Mouse (Mus musculus) lung, postnatal 0 days (tissue): Measurements from ENCODE around the gene Krt78.

Experiments used
- CTCF ChIP-seq: IDR thresholded peaks from 2 replicates; pipeline ENCODE4 v1.5.1; 2016; ENCODE audit warnings: antibody characterized with exemption, mild to moderate bottlenecking
- EP300 ChIP-seq: IDR thresholded peaks from 2 replicates; pipeline ENCODE4 v1.6.1; 2016; ENCODE audit warnings: antibody characterized with exemption, mild to moderate bottlenecking, control low read depth

DNA sequence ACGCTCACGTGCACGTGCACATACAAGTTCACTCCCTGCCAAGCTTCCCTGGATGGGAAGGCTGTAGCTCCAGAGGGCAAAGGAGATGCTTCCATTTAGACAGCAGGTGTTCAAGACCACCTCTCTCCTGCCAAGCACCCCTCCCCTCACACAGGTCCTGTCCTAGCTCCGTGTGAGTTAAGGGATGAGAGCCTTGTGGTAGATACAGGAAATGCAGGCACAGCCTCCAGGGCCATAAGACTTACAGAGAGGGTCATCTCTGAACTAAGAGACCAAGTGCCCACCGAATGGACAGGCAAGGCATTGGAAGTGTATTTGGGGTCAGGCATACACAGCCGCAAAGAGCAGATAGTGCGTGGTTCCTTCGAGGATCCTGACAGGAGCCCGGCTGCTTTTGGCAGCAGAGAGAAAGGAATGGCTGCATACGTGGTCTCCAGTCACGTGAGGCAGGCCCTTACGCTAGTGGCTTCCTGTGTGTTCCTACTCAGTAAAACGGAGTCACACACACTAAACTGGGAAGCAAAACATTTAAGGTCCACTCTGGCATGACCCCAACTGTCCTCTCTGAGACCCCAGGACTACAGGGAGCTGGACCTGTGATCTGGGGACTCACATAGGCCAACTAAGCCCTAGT, 29.3 kb upstream of the Krt78 start:
- TF ChIP-seq EP300, result no peak
- peak; percentile 42; the same call in 1 of the 2 replicates for TF ChIP-seq CTCF
